Mouse (Mus musculus) E14TG2a.4 (cell line): ENCODE results near the gene Wipi2.
A peak's percentile ranks its signal among the peaks of the same experiment; 100 is the strongest.

ENCODE experiments used
- CTCF ChIP-seq: conservative IDR thresholded peaks from 2 replicates; pipeline ENCODE4 v1.5.1; 2014; ENCODE audit warnings: low read length
- NANOG ChIP-seq: IDR thresholded peaks from 2 replicates; pipeline ENCODE4 v1.6.1; 2014; ENCODE audit warnings: borderline replicate concordance, low read length, mixed read lengths

DNA sequence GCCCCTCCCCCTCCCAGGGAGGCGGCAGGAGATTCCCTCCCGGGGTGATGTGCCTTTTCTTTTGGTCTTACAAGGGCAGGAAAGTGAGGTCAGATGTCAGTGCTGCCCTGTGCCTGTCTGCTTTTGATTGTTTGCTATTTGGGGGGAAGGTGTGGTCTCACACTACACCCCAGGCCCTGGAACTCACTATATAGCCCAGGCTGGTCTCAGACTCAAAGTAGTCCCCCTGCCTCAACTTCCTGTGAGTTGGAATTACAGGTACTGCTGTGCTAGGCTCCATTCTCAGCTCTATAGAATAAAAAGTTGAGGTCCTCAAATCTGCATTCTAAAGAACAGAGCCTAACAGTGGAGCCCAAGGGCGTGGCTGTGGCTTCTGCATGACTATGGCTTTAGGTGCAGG, 40.4 kb downstream of the Wipi2 start:
- TF ChIP-seq CTCF (no peak), NANOG (peak; percentile 47; the same call in 1 of the 2 replicates)
